Mouse (Mus musculus) G1E (cell line): ENCODE data around the gene Slc4a5. TPM values are rescaled to one million over a fixed set of nuclear protein-coding genes. Genes with fewer than 3 reads are reported as not detected.

Source experiments
- ATAC-seq: 2 replicates; pipeline ENCODE4 v1.8.0; 2016; ENCODE audit warnings: mild to moderate bottlenecking; ENCODE audit not compliant: insufficient number of reproducible peaks, poor library complexity, low FRiP score, severe bottlenecking; ENCODE audit errors: extremely low read depth
- DNase-seq: peaks from one replicate; pipeline ENCODE4 v3.0.0; 2012; ENCODE audit warnings: low spot score
- H3K27me3 ChIP-seq: 2 replicates; pipeline ENCODE4 v1.6.1; 2012; ENCODE audit warnings: mild to moderate bottlenecking, low read length, inconsistent platforms; ENCODE audit not compliant: insufficient read depth
- H3K36me3 ChIP-seq: replicated peaks from 2 replicates; pipeline ENCODE3; 2012; ENCODE audit warnings: mild to moderate bottlenecking, inconsistent platforms
- H3K4me1 ChIP-seq: 2 replicates; pipeline ENCODE4 v1.6.1; 2012; ENCODE audit warnings: low read depth, low read length, inconsistent platforms, mixed read lengths; ENCODE audit not compliant: insufficient read depth
- H3K4me3 ChIP-seq: 2 replicates; pipeline ENCODE4 v1.5.1; 2012; ENCODE audit warnings: low read depth, mild to moderate bottlenecking, inconsistent platforms, low read length, moderate library complexity, mixed read lengths
- H3K9me3 ChIP-seq: replicated peaks from 2 replicates; pipeline ENCODE4 v1.6.1; 2012; ENCODE audit warnings: inconsistent platforms
- CTCF ChIP-seq: IDR thresholded peaks from 2 replicates; pipeline ENCODE4 v1.5.1; 2012; ENCODE audit warnings: low read depth, low read length, inconsistent platforms, mixed read lengths
- GATA1 ChIP-seq: IDR thresholded peaks from 2 replicates; pipeline ENCODE4 v1.6.1; 2012; ENCODE audit warnings: borderline replicate concordance, low read length, inconsistent platforms, mixed read lengths
- GATA2 ChIP-seq: IDR thresholded peaks from 2 replicates; pipeline ENCODE4 v1.6.1; 2012; ENCODE audit warnings: low read depth, low read length, inconsistent platforms, borderline replicate concordance
- POLR2AphosphoS5 ChIP-seq: IDR thresholded peaks from 2 replicates; pipeline ENCODE4 v1.6.1; 2012; ENCODE audit warnings: low read depth, low read length, inconsistent platforms; ENCODE audit not compliant: insufficient replicate concordance
- TAL1 ChIP-seq: conservative IDR thresholded peaks from 2 replicates; pipeline ENCODE4 v1.6.1; 2012; ENCODE audit warnings: low read depth, low read length, inconsistent platforms, mixed read lengths
- polyA plus RNA-seq: library from polyadenylated mRNA; stranded (reverse); fragments of >175 nt; gene quantifications from 2 replicates; pipeline ENCODE4 v1.2.3, GENCODE M21; 2012
- total RNA-seq, 2 experiments: library from RNA; stranded (forward) in 1 of 2; stranded (reverse) in 1 of 2; fragments of 200-1000 nt in 1 of 2; fragments of >200 nt in 1 of 2; fragmentation: Nextera tagmentation in 1 of 2; gene quantifications; 2 replicates each; pipeline ENCODE4 v1.2.3; 2014 to 2017

Gene Slc4a5
- total and polyA plus RNA-seq, 3 experiments, result 0.05 TPM; not detected in 2

DNA sequence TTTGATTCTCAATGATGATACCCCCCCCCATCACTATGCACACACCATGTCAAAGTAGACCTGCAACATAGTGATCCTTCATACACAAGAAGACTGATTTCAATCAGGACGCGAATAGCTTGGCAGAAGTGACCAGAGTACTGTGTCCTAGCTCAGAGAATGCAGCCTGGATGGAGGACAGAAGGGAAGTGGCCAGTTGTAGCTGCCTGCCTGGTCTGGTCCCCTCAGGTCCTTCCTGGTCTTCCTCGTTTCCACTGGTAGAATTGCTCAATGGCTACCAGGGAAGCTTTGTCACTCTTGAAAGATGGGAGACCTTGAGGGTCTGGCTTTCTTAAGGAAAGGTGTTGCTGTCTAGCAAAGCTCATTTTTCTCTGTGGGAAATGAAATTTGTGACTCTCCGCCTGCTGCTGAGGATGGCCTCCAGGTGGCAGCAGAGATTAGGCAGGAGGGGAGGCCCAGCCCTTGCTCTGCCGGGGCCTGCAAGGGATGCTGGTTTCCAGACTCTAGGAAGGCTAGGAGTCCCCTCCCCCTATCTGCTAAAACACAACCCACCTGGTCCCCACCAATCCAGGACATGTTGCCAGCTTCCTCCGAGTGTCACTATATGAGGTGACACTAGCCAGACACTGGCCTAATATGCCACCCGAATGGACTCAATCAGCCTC is 4.5 kb upstream of the Slc4a5 start:
- ATAC-seq, result no peak
- Histone ChIP-seq H3K27me3 (peaks cover 12% of the 10 kb centered on the region), H3K9me3 (no peaks in the 10 kb centered on the region), H3K4me3 (no peak overlapping the region), H3K36me3 (no peaks in the 10 kb centered on the region), H3K4me1 (no peaks in the 10 kb centered on the region)
- peak; percentile 57 for DNase-seq
- TF ChIP-seq POLR2AphosphoS5 (no peak), CTCF (peak; percentile 66), GATA1 (no peak), GATA2 (no peak), TAL1 (no peak)

DNA sequence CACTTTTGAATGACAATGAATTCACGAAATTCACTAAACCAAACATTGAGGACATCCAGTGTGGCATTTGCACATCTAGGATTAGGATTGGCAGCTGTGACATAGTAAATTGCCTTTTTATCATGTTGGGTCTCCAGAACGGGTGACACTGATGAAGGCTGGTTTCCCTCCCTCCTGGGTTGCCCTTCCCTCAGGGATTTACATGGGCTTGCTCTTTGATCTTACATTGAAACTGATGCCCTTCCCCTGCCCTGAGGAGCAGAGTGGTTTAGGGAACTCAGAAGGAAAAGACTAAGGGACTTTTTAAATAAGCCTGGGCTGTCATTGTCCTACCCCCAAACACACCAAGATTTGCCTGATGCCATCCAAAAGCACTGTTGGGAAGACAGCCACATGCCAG is 11.9 kb downstream of the Slc4a5 start:
- no peaks in the 10 kb centered on the region for H3K9me3 ChIP-seq
- no peak overlapping the region for H3K4me3 ChIP-seq
- TF ChIP-seq TAL1 (no peak), GATA1 (no peak), POLR2AphosphoS5 (no peak), GATA2 (no peak)
- H3K4me1 ChIP-seq, result peaks cover 7% of the 10 kb centered on the region; the same call in 1 of the 2 replicates
- H3K36me3 ChIP-seq, result no peaks in the 10 kb centered on the region
- no peak for DNase-seq
- ATAC-seq, result no peak
- peaks cover 40% of the 10 kb centered on the region for H3K27me3 ChIP-seq

DNA sequence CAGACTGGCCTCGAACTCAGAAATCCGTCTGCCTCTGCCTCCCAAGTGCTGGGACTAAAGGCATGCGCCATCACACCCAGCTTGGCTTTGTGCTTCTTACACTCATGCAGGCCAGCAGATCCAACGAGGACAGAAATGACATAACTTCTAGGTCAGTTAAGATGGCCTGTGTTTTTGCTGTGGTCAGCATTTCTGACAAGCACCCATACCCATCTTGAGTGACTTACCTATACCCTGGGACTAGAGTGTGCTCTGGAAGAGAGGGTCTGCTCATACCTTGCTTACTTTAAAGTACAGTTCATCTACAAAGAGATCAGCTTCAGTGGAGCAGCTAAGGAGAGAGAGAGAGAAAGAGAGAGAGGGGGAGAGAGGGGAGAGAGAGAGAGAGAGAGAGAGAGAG is 13.7 kb downstream of the Slc4a5 start:
- Histone ChIP-seq H3K4me3 (no peak overlapping the region), H3K27me3 (peaks cover 44% of the 10 kb centered on the region), H3K9me3 (no peaks in the 10 kb centered on the region), H3K36me3 (no peaks in the 10 kb centered on the region), H3K4me1 (peaks cover 7% of the 10 kb centered on the region; the same call in 1 of the 2 replicates)
- no peak for ATAC-seq
- no peak for DNase-seq
- TF ChIP-seq CTCF (no peak), GATA1 (no peak), TAL1 (no peak), GATA2 (no peak), POLR2AphosphoS5 (no peak)

DNA sequence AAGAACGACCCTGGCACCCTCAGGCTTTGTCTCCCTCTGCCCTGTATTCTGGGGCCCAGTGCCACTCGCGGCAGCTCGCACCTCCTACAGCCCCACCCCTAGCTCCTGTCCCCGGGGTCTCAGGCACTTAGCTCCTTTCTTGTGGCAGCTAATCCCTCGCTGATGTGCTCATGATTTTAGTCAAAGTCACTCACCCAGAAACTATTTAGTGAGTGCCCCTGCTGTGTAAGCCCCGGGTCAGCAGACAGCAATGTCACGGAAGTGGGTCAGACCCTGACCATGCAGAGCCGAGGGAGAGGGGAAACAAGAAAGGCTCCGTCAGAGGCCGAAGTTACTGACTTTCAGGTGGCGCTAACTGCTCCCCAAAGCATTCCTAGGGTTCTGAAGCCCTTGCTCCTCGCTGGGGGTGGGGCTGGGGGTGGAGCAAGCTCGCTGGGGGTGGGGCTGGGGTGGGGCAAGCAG is 14.7 kb downstream of the Slc4a5 start:
- no peak for DNase-seq
- Histone ChIP-seq H3K27me3 (peaks cover 50% of the 10 kb centered on the region), H3K4me3 (no peak overlapping the region; the same call in 1 of the 2 replicates), H3K9me3 (no peaks in the 10 kb centered on the region), H3K4me1 (peaks cover 7% of the 10 kb centered on the region; the same call in 1 of the 2 replicates), H3K36me3 (no peaks in the 10 kb centered on the region)
- ATAC-seq, result no peak
- TF ChIP-seq CTCF (no peak), TAL1 (no peak), GATA2 (no peak), GATA1 (no peak), POLR2AphosphoS5 (no peak)

DNA sequence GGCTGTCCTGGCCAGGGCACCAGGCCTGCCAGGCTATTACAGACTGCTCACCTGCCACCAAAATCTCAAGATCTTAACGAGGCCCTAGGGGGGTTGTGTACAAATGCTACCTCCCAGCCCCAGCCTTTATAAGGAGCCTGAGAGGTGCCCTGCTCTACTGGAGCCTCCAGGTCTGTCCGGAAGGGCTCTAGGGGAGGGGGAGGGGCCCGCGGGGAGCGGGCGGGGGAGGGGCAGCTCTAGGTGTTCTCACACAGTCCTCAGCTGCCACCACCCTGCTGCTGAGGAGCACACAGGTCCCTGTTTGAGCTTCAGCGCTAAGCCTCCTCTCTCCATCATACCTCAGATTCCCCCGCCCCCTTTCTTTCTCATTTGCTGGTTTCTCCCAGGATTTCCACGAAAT is 17.5 kb downstream of the Slc4a5 start:
- Histone ChIP-seq H3K27me3 (peaks cover 51% of the 10 kb centered on the region), H3K4me1 (peaks cover 7% of the 10 kb centered on the region; the same call in 1 of the 2 replicates)
- no peak for ATAC-seq

DNA sequence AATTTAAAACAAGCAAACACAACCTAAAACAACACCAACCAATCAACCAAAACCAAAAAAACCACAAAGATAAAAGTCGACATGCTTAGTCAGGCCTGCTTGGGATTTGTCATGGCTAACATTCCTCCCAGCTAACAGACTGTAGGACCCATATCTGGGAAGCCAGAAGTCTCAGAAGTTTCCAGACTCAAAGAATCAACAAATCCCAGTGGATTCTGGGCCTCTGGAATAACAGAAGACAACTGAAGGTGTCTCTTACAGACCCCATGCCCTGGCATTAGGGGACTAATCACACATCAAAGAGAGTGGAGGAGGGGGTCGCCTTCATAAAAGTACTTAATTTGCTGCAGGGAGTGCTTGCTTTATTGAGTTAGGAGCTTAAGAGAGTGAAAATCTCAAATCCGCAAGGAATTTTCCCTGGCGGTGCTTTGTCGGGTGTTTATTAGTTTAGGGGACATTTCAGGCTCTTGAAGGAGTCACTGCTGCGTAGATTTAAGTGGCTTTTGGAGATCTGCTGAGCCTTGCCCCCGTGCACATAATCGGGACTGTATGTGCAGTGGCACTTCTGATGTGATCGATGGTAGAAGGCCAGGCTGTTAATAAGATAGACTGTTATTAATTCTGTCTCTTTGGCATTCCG is 24.9 kb downstream of the Slc4a5 start:
- no peaks in the 10 kb centered on the region for H3K4me1 ChIP-seq
- no peak overlapping the region for H3K4me3 ChIP-seq
- DNase-seq (no peak), ATAC-seq (no peak)
- H3K27me3 ChIP-seq, result peaks cover 29% of the 10 kb centered on the region
- H3K36me3 ChIP-seq, result no peaks in the 10 kb centered on the region
- no peaks in the 10 kb centered on the region for H3K9me3 ChIP-seq
- no peak for TF ChIP-seq GATA1
- no peak for TF ChIP-seq GATA2

More for the DNA sequence above, 17.5 kb downstream of the Slc4a5 start:
- Histone ChIP-seq H3K4me3 (no peak overlapping the region), H3K9me3 (no peaks in the 10 kb centered on the region), H3K36me3 (no peaks in the 10 kb centered on the region)
- no peak for DNase-seq
- no peak for TF ChIP-seq CTCF
- TF ChIP-seq POLR2AphosphoS5, result no peak
- TF ChIP-seq GATA1, result no peak
- TF ChIP-seq TAL1, result no peak
- no peak for TF ChIP-seq GATA2
